20 mouse cellular contexts compared by ENCODE assay signal in genomic region chr12:15643669-15644068, GRCm38 (mm10).
DNase-seq lines count a peak whose midpoint lies in the region; ATAC-seq and TF ChIP-seq lines count a peak whose summit lies in the region.
"Had no signal": no experiment of that assay in that cellular context is flagged by ENCODE, and none has a peak within 500 bp of the region (broad histone marks: within the 10 kb centered on the region; RNA-seq: fewer than 3 reads in every experiment).

No protein-coding gene starts in this region.

- no peaks in the 10 kb centered on the region for H3K36me3 ChIP-seq in forebrain, embryonic 14.5 days (ENCODE audit: control insufficient read depth, insufficient read depth, low read length)
- H3K36me3 ChIP-seq in forebrain, embryonic 16.5 days (ENCODE audit: control insufficient read depth, insufficient read depth) = no peaks in the 10 kb centered on the region
- no peaks in the 10 kb centered on the region for H3K36me3 ChIP-seq in lung, embryonic 14.5 days (ENCODE audit: insufficient read depth)
- no peaks in the 10 kb centered on the region for H3K36me3 ChIP-seq in lung, postnatal 0 days (ENCODE audit: insufficient read depth, low read length)
- H3K36me3 ChIP-seq: hindbrain, embryonic 10.5 days; lung, embryonic 15.5 days had no signal

- no peaks in the 10 kb centered on the region for H3K9me3 ChIP-seq in forebrain, embryonic 14.5 days (replicated peaks; ENCODE audit: control insufficient read depth, low read length)
- H3K9me3 ChIP-seq in forebrain, embryonic 16.5 days (ENCODE audit: control insufficient read depth, low read length) = no peaks in the 10 kb centered on the region
- no peaks in the 10 kb centered on the region for H3K9me3 ChIP-seq in lung, embryonic 14.5 days (ENCODE audit: low read depth, low read length)
- H3K9me3 ChIP-seq in lung, postnatal 0 days (ENCODE audit: low read length) = no peaks in the 10 kb centered on the region
- H3K9me3 ChIP-seq: hindbrain, embryonic 10.5 days; lung, embryonic 15.5 days had no signal

- H3K27ac ChIP-seq in forebrain, embryonic 14.5 days (ENCODE audit: low read depth, low read length) = no peak overlapping the region
- no peak overlapping the region for H3K27ac ChIP-seq in forebrain, embryonic 16.5 days (ENCODE audit: low read length)
- H3K27ac ChIP-seq in lung, embryonic 14.5 days (ENCODE audit: low read depth) = no peak overlapping the region
- no peak overlapping the region for H3K27ac ChIP-seq in lung, postnatal 0 days (ENCODE audit: low read length)
- H3K27ac ChIP-seq: hindbrain, embryonic 10.5 days; lung, embryonic 15.5 days had no signal

- no peak for TF ChIP-seq EP300 in lung, postnatal 0 days (IDR thresholded peaks at IDR 0.05)

- no peak overlapping the region for H3K4me2 ChIP-seq in forebrain, embryonic 14.5 days (ENCODE audit: low read length)
- no peak overlapping the region for H3K4me2 ChIP-seq in forebrain, embryonic 16.5 days (ENCODE audit: low read length)
- no peak overlapping the region for H3K4me2 ChIP-seq in lung, embryonic 14.5 days
- H3K4me2 ChIP-seq in lung, postnatal 0 days (replicated peaks; ENCODE audit: low read depth, low read length) = no peak overlapping the region
- H3K4me2 ChIP-seq: lung, embryonic 15.5 days had no signal

- ATAC-seq in forebrain, embryonic 14.5 days = peak; percentile 46
- no peak for ATAC-seq in forebrain, embryonic 16.5 days
- no peak for ATAC-seq in lung, embryonic 14.5 days (ENCODE audit: insufficient read depth)
- no peak for ATAC-seq in lung, postnatal 0 days
- ATAC-seq: activated CD4-positive, CD25-positive, alpha-beta regulatory T cell, adult 4 months; Patski had no signal

- 23% methylated on average over 3 of the region's 3 CpGs for WGBS in forebrain, embryonic 14.5 days
- WGBS in forebrain, embryonic 16.5 days = 26% methylated on average over 3 of the region's 3 CpGs
- 38% methylated on average over 3 of the region's 3 CpGs for WGBS in lung, embryonic 14.5 days
- 33% methylated on average over 3 of the region's 3 CpGs for WGBS in lung, postnatal 0 days

- H3K9ac ChIP-seq in forebrain, embryonic 14.5 days (ENCODE audit: low read length) = no peak overlapping the region
- H3K9ac ChIP-seq in forebrain, embryonic 16.5 days (replicated peaks; ENCODE audit: low read depth, low read length) = no peak overlapping the region
- no peak overlapping the region for H3K9ac ChIP-seq in lung, embryonic 14.5 days
- H3K9ac ChIP-seq in lung, postnatal 0 days (replicated peaks; ENCODE audit: low read depth) = no peak overlapping the region
- H3K9ac ChIP-seq: lung, embryonic 15.5 days had no signal

- H3K4me1 ChIP-seq in forebrain, embryonic 14.5 days (ENCODE audit: control insufficient read depth, insufficient read depth, low read length) = no peaks in the 10 kb centered on the region; the same call in 1 of the 2 replicates
- H3K4me1 ChIP-seq in forebrain, embryonic 16.5 days (replicated peaks; ENCODE audit: control insufficient read depth, insufficient read depth, low read length) = no peaks in the 10 kb centered on the region; the same call in 1 of the 2 replicates
- H3K4me1 ChIP-seq in lung, embryonic 14.5 days (ENCODE audit: insufficient read depth) = 0 out of 2 replicates have a peak, but pooled peaks cover 4% of the 10 kb centered on the region
- H3K4me1 ChIP-seq in lung, postnatal 0 days (ENCODE audit: insufficient read depth, low read depth, low read length) = peaks cover 4% of the 10 kb centered on the region; the same call in 1 of the 2 replicates
- H3K4me1 ChIP-seq: lung, embryonic 15.5 days had no signal

- no peak for TF ChIP-seq CTCF in lung, embryonic 14.5 days (IDR thresholded peaks at IDR 0.05; ENCODE audit: low read depth)
- TF ChIP-seq CTCF in lung, postnatal 0 days (IDR thresholded peaks at IDR 0.05) = no peak

- peak; percentile 41 for DNase-seq in forebrain, embryonic 14.5 days (ENCODE audit: low spot score)
- peak; percentile 28 for DNase-seq in lung, embryonic 14.5 days
- no peak for DNase-seq in lung, postnatal 0 days (ENCODE audit: low spot score)
- DNase-seq in adrenal gland, postnatal 14 days = peak; percentile 70
- peak; percentile 21 for DNase-seq in skeletal muscle tissue, adult 2 months (ENCODE audit: low read depth, low spot score)
- no peak for DNase-seq in kidney, postnatal 14 days
- DNase-seq: B cell, adult 2 months; cerebellum, adult 8-10 months; kidney, adult 9 months; layer of hippocampus, postnatal 36 days; midbrain, embryonic 14.5 days; retina, postnatal 1 day; right cerebral cortex, postnatal 4 days; thymus, adult 18-20 months had no signal

- no peaks in the 10 kb centered on the region for H3K27me3 ChIP-seq in forebrain, embryonic 14.5 days (replicated peaks; ENCODE audit: control insufficient read depth, insufficient read depth, low read length)
- H3K27me3 ChIP-seq in forebrain, embryonic 16.5 days (replicated peaks; ENCODE audit: control insufficient read depth, insufficient read depth, low read length) = no peaks in the 10 kb centered on the region
- H3K27me3 ChIP-seq in lung, embryonic 14.5 days (ENCODE audit: insufficient read depth, low read length) = no peaks in the 10 kb centered on the region
- H3K27me3 ChIP-seq in lung, postnatal 0 days (replicated peaks; ENCODE audit: insufficient read depth, low read length) = no peaks in the 10 kb centered on the region
- H3K27me3 ChIP-seq: lung, embryonic 15.5 days; Patski had no signal

- H3K4me3 ChIP-seq in forebrain, embryonic 14.5 days (ENCODE audit: low read depth, low read length) = no peak overlapping the region
- no peak overlapping the region for H3K4me3 ChIP-seq in forebrain, embryonic 16.5 days (replicated peaks; ENCODE audit: low read length)
- no peak overlapping the region for H3K4me3 ChIP-seq in lung, embryonic 14.5 days (ENCODE audit: low read depth, low read length)
- no peak overlapping the region for H3K4me3 ChIP-seq in lung, postnatal 0 days (ENCODE audit: low read depth, low read length)
- H3K4me3 ChIP-seq: erythroblast, embryonic 14.5 days; hindbrain, embryonic 10.5 days; lung, embryonic 15.5 days had no signal

Comparison
In these comparisons a context has a peak if more than half of its experiments do, and no peak if none do; other contexts are left out.
1. DNase-seq: peak in forebrain, embryonic 14.5 days (single experiment), lung, embryonic 14.5 days (single experiment), adrenal gland, postnatal 14 days (single experiment) and skeletal muscle tissue, adult 2 months (single experiment); none in lung, postnatal 0 days (single experiment) and kidney, postnatal 14 days (single experiment).